Mouse (Mus musculus): ENCODE results near the gene Psmc1. TPM values are rescaled to one million over a fixed set of nuclear protein-coding genes. Genes with fewer than 3 reads are reported as not detected.

Psmc1 gene
- total RNA-seq, 2 experiments from 2014 or later: 216 to 227 TPM

- no peak for DNase-seq (ENCODE audit: low spot score in 2 of 2)
Observed at GRCm38 (mm10) chr12:100123476-100123875, 13.5 kb downstream of the Psmc1 start.

- DNase-seq (ENCODE audit: low spot score in 2 of 2): no peak
Observed at GRCm38 (mm10) chr12:100124913-100125798, 15.2 kb downstream of the Psmc1 start.

GRCm38 (mm10) chr12:100126968-100127865, 17.3 kb downstream of the Psmc1 start:
- DNase-seq (ENCODE audit: low spot score in 2 of 2): no peak

DNA sequence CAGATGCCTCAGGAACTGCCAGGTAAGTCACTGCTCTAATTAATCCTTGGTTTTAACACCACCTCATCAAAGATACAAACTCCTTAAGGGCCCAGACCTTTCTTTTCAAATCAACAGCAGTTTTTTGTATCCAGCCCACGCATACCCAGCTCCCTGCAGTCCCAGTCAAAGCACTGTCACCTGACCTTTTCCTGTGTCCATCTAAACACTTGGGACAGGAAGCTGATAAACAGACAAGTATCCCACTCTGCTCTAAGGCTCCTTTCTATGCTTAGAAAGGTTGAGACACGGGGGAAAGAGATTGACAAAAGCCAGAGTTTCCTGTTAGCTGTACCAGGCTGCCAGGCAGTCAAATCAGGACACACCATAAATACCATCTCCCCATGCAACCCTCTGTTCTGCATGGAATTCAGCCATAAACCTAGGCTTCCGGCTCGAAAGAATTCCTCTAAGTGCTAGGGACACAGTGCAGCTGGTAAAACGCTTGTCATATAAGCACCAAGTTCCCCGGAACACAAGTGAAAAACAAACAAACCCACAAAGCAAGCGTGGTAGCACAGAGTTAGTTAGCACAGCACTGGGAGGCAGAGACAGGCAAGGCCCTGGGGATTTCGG, 18.0 kb downstream of the Psmc1 start:
- DNase-seq (ENCODE audit: low spot score in 2 of 2): no peak

DNA sequence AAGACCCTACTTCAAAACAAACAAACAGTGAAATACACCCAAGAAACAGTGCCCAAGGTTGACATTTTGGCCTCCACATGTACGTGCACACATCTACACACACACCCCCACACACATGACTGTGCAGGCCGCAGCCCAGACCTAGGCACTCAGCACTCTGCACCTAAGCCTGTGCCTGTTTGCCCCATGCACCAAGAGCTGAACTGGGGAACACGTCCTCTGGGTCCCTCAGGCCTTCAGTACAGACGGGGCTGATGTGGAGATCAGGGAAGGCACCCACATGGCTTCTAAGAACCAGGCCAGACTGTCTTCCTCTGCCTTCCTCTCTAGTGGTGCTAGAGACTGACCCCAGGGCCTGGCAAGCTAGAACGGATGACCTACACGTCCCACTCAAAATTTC, 18.6 kb downstream of the Psmc1 start:
- DNase-seq (ENCODE audit: low spot score in 2 of 2): no peak

- no peak for DNase-seq (ENCODE audit: low spot score in 2 of 2)
Observed at GRCm38 (mm10) chr12:100128961-100129360, 19.0 kb downstream of the Psmc1 start.

- DNase-seq (ENCODE audit: low spot score in 2 of 2): no peak
Observed at GRCm38 (mm10) chr12:100131167-100131566, 21.2 kb downstream of the Psmc1 start.

DNA sequence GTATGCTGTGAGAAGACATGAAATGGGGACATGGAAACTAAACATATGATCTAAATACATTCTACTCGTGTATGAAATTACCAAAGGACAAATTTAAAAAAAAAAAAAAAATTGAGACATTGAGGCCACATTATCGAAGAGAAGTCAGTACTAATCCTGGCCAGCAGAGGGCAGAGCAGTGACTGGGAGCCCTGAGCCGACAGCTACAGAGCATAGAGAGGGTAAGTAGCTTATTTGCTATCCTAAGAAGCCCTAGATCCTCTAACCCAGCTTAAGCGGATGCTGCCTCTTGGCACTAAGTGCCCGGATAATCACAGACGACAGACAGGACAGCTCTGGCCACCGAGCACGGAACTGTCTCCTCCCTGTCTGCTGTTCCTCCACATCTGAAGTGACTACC, 21.7 kb downstream of the Psmc1 start:
- DNase-seq (ENCODE audit: low spot score in 2 of 2): peak in 1 of 2 experiments; percentile 46

GRCm38 (mm10) chr12:100134395-100134936, 24.5 kb downstream of the Psmc1 start:
- DNase-seq (ENCODE audit: low spot score in 2 of 2): no peak

GRCm38 (mm10) chr12:100135117-100135516, 25.2 kb downstream of the Psmc1 start:
- DNase-seq (ENCODE audit: low spot score in 2 of 2): no peak

GRCm38 (mm10) chr12:100142848-100143523, 33.0 kb downstream of the Psmc1 start:
- no peak for DNase-seq (ENCODE audit: low spot score in 2 of 2)

- DNase-seq (ENCODE audit: low spot score in 2 of 2): no peak
Observed at GRCm38 (mm10) chr12:100143737-100144136, 33.8 kb downstream of the Psmc1 start.

GRCm38 (mm10) chr12:100144269-100144668, 34.3 kb downstream of the Psmc1 start:
- no peak for DNase-seq (ENCODE audit: low spot score in 2 of 2)

GRCm38 (mm10) chr12:100152466-100152865, 42.5 kb downstream of the Psmc1 start:
- DNase-seq (ENCODE audit: low spot score in 2 of 2): no peak

GRCm38 (mm10) chr12:100159261-100159975, 49.5 kb downstream of the Psmc1 start, which contains the start of gene Nrde2:
Nrde2 (minus strand) TSS chr12:100159653.
- peak; percentile 60 to 75 for DNase-seq (ENCODE audit: low spot score in 2 of 2)

DNA sequence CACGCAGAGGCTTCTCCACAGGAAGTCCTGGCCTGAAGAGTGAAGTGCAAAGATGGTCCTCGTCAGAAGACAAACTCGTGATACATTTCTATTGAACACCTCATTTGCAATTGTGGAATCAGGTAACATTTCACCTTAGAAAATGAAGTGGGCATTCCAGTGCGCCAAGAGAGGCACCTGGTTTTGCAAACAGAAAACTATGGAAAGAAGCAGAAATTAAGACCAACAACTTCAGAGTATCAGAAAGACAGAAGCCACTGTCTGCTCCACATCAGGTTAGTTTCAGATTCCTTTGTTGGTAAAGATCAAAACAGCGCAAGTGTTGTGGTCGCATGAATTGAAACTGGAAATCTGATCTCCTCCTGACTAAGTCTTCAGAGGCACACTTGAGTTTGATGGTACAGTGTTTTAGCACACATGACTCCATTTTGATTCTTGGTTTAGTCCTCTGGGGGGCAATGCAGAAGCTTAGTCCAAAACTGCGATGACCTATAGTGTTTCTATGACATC, 55.1 kb downstream of the Psmc1 start:
- no peak for DNase-seq (ENCODE audit: low spot score in 2 of 2)

DNA sequence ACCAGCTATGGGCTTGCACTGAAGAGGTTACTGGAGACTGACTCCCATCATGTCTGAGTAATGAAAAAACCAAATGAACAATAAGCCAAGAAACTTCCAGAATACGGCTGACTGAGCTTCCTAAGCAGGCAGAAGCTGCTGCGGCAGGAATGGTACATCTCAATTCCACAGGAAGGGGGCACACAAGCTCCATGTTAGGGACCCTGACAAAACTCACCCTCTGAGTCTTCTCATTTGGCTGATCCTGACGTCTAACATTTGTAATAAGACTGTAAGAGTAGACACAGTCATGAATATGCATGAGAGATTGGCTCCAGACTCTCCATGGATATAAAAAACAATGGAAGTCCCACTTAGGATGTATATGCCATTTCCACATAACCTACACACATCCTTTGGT, 56.2 kb downstream of the Psmc1 start:
- DNase-seq (ENCODE audit: low spot score in 2 of 2): no peak

DNA sequence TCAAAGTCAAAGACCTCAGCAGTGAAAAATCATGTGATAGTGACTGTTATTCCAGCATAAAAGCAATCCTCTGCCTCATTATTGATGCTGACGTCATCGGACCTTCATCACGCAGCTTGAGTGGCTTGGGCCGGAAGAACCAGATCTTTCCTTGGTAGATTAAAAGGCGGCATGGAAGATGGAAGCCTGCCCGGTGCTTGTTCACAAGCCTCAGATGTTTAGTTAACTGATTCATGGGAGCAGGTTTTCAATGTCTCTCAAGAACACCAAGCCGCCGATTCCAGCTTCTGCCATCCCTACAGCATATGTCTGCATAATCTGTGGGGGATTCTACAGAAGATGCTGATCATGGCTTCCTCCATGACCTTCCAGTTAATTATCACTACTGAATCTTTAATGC, 57.0 kb downstream of the Psmc1 start:
- no peak for DNase-seq (ENCODE audit: low spot score in 2 of 2)

- DNase-seq (ENCODE audit: low spot score in 2 of 2): no peak
Observed at GRCm38 (mm10) chr12:100167502-100167901, 57.5 kb downstream of the Psmc1 start.

All from adrenal gland, postnatal 4 days (tissue).